Mouse (Mus musculus): ENCODE results near the gene Zfp354a. TPM values are rescaled to one million over a fixed set of nuclear protein-coding genes. Genes with fewer than 3 reads are reported as not detected.
"Not testable (repeated sequence)": the region's sequence is repeated elsewhere in the genome, so short reads cannot be mapped to it uniquely, and the experiment has no call there.

The Zfp354a gene
- polyA plus RNA-seq, 1 experiment from 2014 or later: 4.9 TPM

GRCm38 (mm10) chr11:51034141-51034540 is 24.9 kb upstream of the Zfp354a start:
- ATAC-seq (ENCODE audit: insufficient number of reproducible peaks, insufficient read depth, low FRiP score, low read depth); H3K27ac ChIP-seq (replicated peaks in 1 of 2; ENCODE audit: control insufficient read depth in 1 of 2, insufficient read depth in 1 of 2, low read depth in 2 of 2, low read length in 2 of 2); H3K4me2 ChIP-seq (ENCODE audit: low read length); H3K4me3 ChIP-seq (ENCODE audit: control insufficient read depth in 1 of 2, insufficient read depth in 1 of 2, low read depth in 1 of 2, low read length in 2 of 2); H3K9me3 ChIP-seq (ENCODE audit: control insufficient read depth, low read length); H3K9ac ChIP-seq (ENCODE audit: low read length); H3K4me1 ChIP-seq (ENCODE audit: control insufficient read depth in 2 of 2, insufficient read depth in 2 of 2, low read length in 2 of 2); H3K27me3 ChIP-seq (ENCODE audit: control insufficient read depth, insufficient read depth, low read length); H3K36me3 ChIP-seq (ENCODE audit: control insufficient read depth, insufficient read depth, low read length): not testable (repeated sequence)

- Histone ChIP-seq H3K4me1 (ENCODE audit: control insufficient read depth in 2 of 2, insufficient read depth in 2 of 2, low read length in 2 of 2) (peaks cover 0 to 3% of the 10 kb centered on the region in 2 experiments; a peak in 1 of 4 replicates), H3K27me3 (ENCODE audit: control insufficient read depth, insufficient read depth, low read length) (no peaks in the 10 kb centered on the region), H3K9me3 (ENCODE audit: control insufficient read depth, low read length) (0 out of 2 replicates have a peak, but pooled peaks cover 3% of the 10 kb centered on the region), H3K4me3 (ENCODE audit: control insufficient read depth in 1 of 2, insufficient read depth in 1 of 2, low read depth in 1 of 2, low read length in 2 of 2) (no peak overlapping the region), H3K9ac (ENCODE audit: low read length) (no peak overlapping the region), H3K27ac (replicated peaks in 1 of 2; ENCODE audit: control insufficient read depth in 1 of 2, insufficient read depth in 1 of 2, low read depth in 2 of 2, low read length in 2 of 2) (no peak overlapping the region), H3K4me2 (ENCODE audit: low read length) (no peak overlapping the region), H3K36me3 (ENCODE audit: control insufficient read depth, insufficient read depth, low read length) (no peaks in the 10 kb centered on the region)
- ATAC-seq (ENCODE audit: insufficient number of reproducible peaks, insufficient read depth, low FRiP score, low read depth): no peak
- 30% methylated on average over 2 of the region's 2 CpGs for WGBS
Measured at GRCm38 (mm10) chr11:51035951-51036350, 23.1 kb upstream of the Zfp354a start.

- WGBS: 63% methylated on average over 3 of the region's 3 CpGs
- not testable (repeated sequence) for H3K27ac ChIP-seq (replicated peaks in 1 of 2; ENCODE audit: control insufficient read depth in 1 of 2, insufficient read depth in 1 of 2, low read depth in 2 of 2, low read length in 2 of 2); H3K9ac ChIP-seq (ENCODE audit: low read length); ATAC-seq (ENCODE audit: insufficient number of reproducible peaks, insufficient read depth, low FRiP score, low read depth); H3K36me3 ChIP-seq (ENCODE audit: control insufficient read depth, insufficient read depth, low read length); H3K9me3 ChIP-seq (ENCODE audit: control insufficient read depth, low read length); H3K4me2 ChIP-seq (ENCODE audit: low read length); H3K4me1 ChIP-seq (ENCODE audit: control insufficient read depth in 2 of 2, insufficient read depth in 2 of 2, low read length in 2 of 2); H3K4me3 ChIP-seq (ENCODE audit: control insufficient read depth in 1 of 2, insufficient read depth in 1 of 2, low read depth in 1 of 2, low read length in 2 of 2); H3K27me3 ChIP-seq (ENCODE audit: control insufficient read depth, insufficient read depth, low read length)
Measured at GRCm38 (mm10) chr11:51044776-51045175, 14.3 kb upstream of the Zfp354a start.

- H3K9ac ChIP-seq (ENCODE audit: low read length); H3K27ac ChIP-seq (replicated peaks in 1 of 2; ENCODE audit: control insufficient read depth in 1 of 2, insufficient read depth in 1 of 2, low read depth in 2 of 2, low read length in 2 of 2); H3K4me1 ChIP-seq (ENCODE audit: control insufficient read depth in 2 of 2, insufficient read depth in 2 of 2, low read length in 2 of 2); H3K36me3 ChIP-seq (ENCODE audit: control insufficient read depth, insufficient read depth, low read length); H3K27me3 ChIP-seq (ENCODE audit: control insufficient read depth, insufficient read depth, low read length); ATAC-seq (ENCODE audit: insufficient number of reproducible peaks, insufficient read depth, low FRiP score, low read depth); H3K4me3 ChIP-seq (ENCODE audit: control insufficient read depth in 1 of 2, insufficient read depth in 1 of 2, low read depth in 1 of 2, low read length in 2 of 2); H3K4me2 ChIP-seq (ENCODE audit: low read length); H3K9me3 ChIP-seq (ENCODE audit: control insufficient read depth, low read length): not testable (repeated sequence)
- 79% methylated on average over 3 of the region's 3 CpGs for WGBS
Measured at GRCm38 (mm10) chr11:51047809-51048208, 11.2 kb upstream of the Zfp354a start, which contains the start of gene Olfr1375. TSS of gene Olfr1375 (plus strand) at chr11:51048109.

- H3K4me3 ChIP-seq (ENCODE audit: control insufficient read depth in 1 of 2, insufficient read depth in 1 of 2, low read depth in 1 of 2, low read length in 2 of 2): no peak overlapping the region
- no peak for ATAC-seq (ENCODE audit: insufficient number of reproducible peaks, insufficient read depth, low FRiP score, low read depth)
- H3K27ac ChIP-seq (replicated peaks in 1 of 2; ENCODE audit: control insufficient read depth in 1 of 2, insufficient read depth in 1 of 2, low read depth in 2 of 2, low read length in 2 of 2): no peak overlapping the region
Measured at GRCm38 (mm10) chr11:51051678-51052077, 7.4 kb upstream of the Zfp354a start.

GRCm38 (mm10) chr11:51053230-51053629 is 5.8 kb upstream of the Zfp354a start:
- Histone ChIP-seq H3K9me3 (ENCODE audit: control insufficient read depth, low read length) (no peaks in the 10 kb centered on the region), H3K4me2 (ENCODE audit: low read length) (no peak overlapping the region), H3K4me3 (ENCODE audit: control insufficient read depth in 1 of 2, insufficient read depth in 1 of 2, low read depth in 1 of 2, low read length in 2 of 2) (no peak overlapping the region), H3K27ac (replicated peaks in 1 of 2; ENCODE audit: control insufficient read depth in 1 of 2, insufficient read depth in 1 of 2, low read depth in 2 of 2, low read length in 2 of 2) (no peak overlapping the region), H3K9ac (ENCODE audit: low read length) (no peak overlapping the region), H3K4me1 (ENCODE audit: control insufficient read depth in 2 of 2, insufficient read depth in 2 of 2, low read length in 2 of 2) (no peaks in the 10 kb centered on the region), H3K27me3 (ENCODE audit: control insufficient read depth, insufficient read depth, low read length) (no peaks in the 10 kb centered on the region), H3K36me3 (ENCODE audit: control insufficient read depth, insufficient read depth, low read length) (no peaks in the 10 kb centered on the region)
- WGBS: 38% methylated on average over 3 of the region's 3 CpGs
- no peak for ATAC-seq (ENCODE audit: insufficient number of reproducible peaks, insufficient read depth, low FRiP score, low read depth)

More at GRCm38 (mm10) chr11:51051678-51052077, 7.4 kb upstream of the Zfp354a start:
- Histone ChIP-seq H3K36me3 (ENCODE audit: control insufficient read depth, insufficient read depth, low read length) (no peaks in the 10 kb centered on the region), H3K9me3 (ENCODE audit: control insufficient read depth, low read length) (no peaks in the 10 kb centered on the region), H3K4me2 (ENCODE audit: low read length) (no peak overlapping the region), H3K27me3 (ENCODE audit: control insufficient read depth, insufficient read depth, low read length) (no peaks in the 10 kb centered on the region), H3K4me1 (ENCODE audit: control insufficient read depth in 2 of 2, insufficient read depth in 2 of 2, low read length in 2 of 2) (no peaks in the 10 kb centered on the region), H3K9ac (ENCODE audit: low read length) (no peak overlapping the region)
- 43% methylated on average over 2 of the region's 2 CpGs for WGBS

GRCm38 (mm10) chr11:51059640-51060039 is 583 bp downstream of the Zfp354a start:
- H3K4me2 ChIP-seq (ENCODE audit: low read length): peak overlapping the region; percentile 89
- peaks cover 34% of the 10 kb centered on the region for H3K36me3 ChIP-seq (ENCODE audit: control insufficient read depth, insufficient read depth, low read length)
- H3K27me3 ChIP-seq (ENCODE audit: control insufficient read depth, insufficient read depth, low read length): no peaks in the 10 kb centered on the region
- H3K4me1 ChIP-seq (ENCODE audit: control insufficient read depth in 2 of 2, insufficient read depth in 2 of 2, low read length in 2 of 2): peaks cover 5 to 6% of the 10 kb centered on the region in 2 experiments; a peak in 2 of 4 replicates
- H3K4me3 ChIP-seq (ENCODE audit: control insufficient read depth in 1 of 2, insufficient read depth in 1 of 2, low read depth in 1 of 2, low read length in 2 of 2): peak overlapping the region; percentile 84 to 85
- 14% methylated on average over 14 of the region's 14 CpGs for WGBS
- peak overlapping the region; percentile 86 for H3K9ac ChIP-seq (ENCODE audit: low read length)
- no peak overlapping the region for H3K27ac ChIP-seq (replicated peaks in 1 of 2; ENCODE audit: control insufficient read depth in 1 of 2, insufficient read depth in 1 of 2, low read depth in 2 of 2, low read length in 2 of 2)
- ATAC-seq (ENCODE audit: insufficient number of reproducible peaks, insufficient read depth, low FRiP score, low read depth): peak; percentile 11; the same call in 1 of the 2 replicates
- H3K9me3 ChIP-seq (ENCODE audit: control insufficient read depth, low read length): no peaks in the 10 kb centered on the region

- ATAC-seq (ENCODE audit: insufficient number of reproducible peaks, insufficient read depth, low FRiP score, low read depth): no peak
- H3K9me3 ChIP-seq (ENCODE audit: control insufficient read depth, low read length): no peaks in the 10 kb centered on the region
- WGBS: 88% methylated on average over 6 of the region's 6 CpGs
- H3K4me3 ChIP-seq (ENCODE audit: control insufficient read depth in 1 of 2, insufficient read depth in 1 of 2, low read depth in 1 of 2, low read length in 2 of 2): no peak overlapping the region
- H3K4me1 ChIP-seq (ENCODE audit: control insufficient read depth in 2 of 2, insufficient read depth in 2 of 2, low read length in 2 of 2): peaks cover 5 to 6% of the 10 kb centered on the region in 2 experiments; a peak in 2 of 4 replicates
- no peaks in the 10 kb centered on the region for H3K27me3 ChIP-seq (ENCODE audit: control insufficient read depth, insufficient read depth, low read length)
- H3K36me3 ChIP-seq (ENCODE audit: control insufficient read depth, insufficient read depth, low read length): peaks cover 46% of the 10 kb centered on the region
- H3K27ac ChIP-seq (replicated peaks in 1 of 2; ENCODE audit: control insufficient read depth in 1 of 2, insufficient read depth in 1 of 2, low read depth in 2 of 2, low read length in 2 of 2): no peak overlapping the region
- no peak overlapping the region for H3K4me2 ChIP-seq (ENCODE audit: low read length)
- H3K9ac ChIP-seq (ENCODE audit: low read length): no peak overlapping the region
Measured at GRCm38 (mm10) chr11:51060981-51061380, 1.9 kb downstream of the Zfp354a start.
